Mouse (Mus musculus) lung, adult 2 months (tissue): ENCODE measurements around the gene Atp6v1b1. TPM values are rescaled to one million over a fixed set of nuclear protein-coding genes. Genes with fewer than 3 reads are reported as not detected.

Experiments
- DNase-seq: peaks from one replicate; pipeline ENCODE4 v3.0.0; 2022
- H3K4me1 ChIP-seq: fragments of 200-500 bp; 2 replicates; pipeline ENCODE4 v1.6.1; 2011; ENCODE audit warnings: low read length; ENCODE audit not compliant: control insufficient read depth, insufficient read depth
- H3K4me3 ChIP-seq: fragments of 200-500 bp; replicated peaks from 2 replicates; pipeline ENCODE3; 2011; ENCODE audit warnings: low read depth, mild to moderate bottlenecking, control low read depth, low read length; ENCODE audit errors: extremely low read depth
- CTCF ChIP-seq: fragments of 200-500 bp; IDR thresholded peaks from 2 replicates; pipeline ENCODE4 v1.5.1; 2011; ENCODE audit warnings: mild to moderate bottlenecking, low read length, control low read depth; ENCODE audit not compliant: insufficient read depth
- POLR2A ChIP-seq: fragments of 200-500 bp; IDR thresholded peaks from 2 replicates; pipeline ENCODE4 v1.6.1; 2011; ENCODE audit warnings: low read depth, mild to moderate bottlenecking, control low read depth, low read length, borderline replicate concordance; ENCODE audit errors: extremely low read depth
- WGBS: fragments of 180-500 bp; shearing (Covaris S2); methylation state at CpG from one replicate; pipeline ENCODE4 v1.1.7; 2018; 5-methylcytosine and 5-hydroxymethylcytosine counted together
- polyA plus RNA-seq: library from polyadenylated mRNA; depleted of rRNA; stranded (reverse); fragments of >200 nt; gene quantifications from 2 replicates; pipeline ENCODE4 v1.2.3, GENCODE M21; 2012

Gene Atp6v1b1
- polyA plus RNA-seq, 1 experiment, result 7.7 TPM

DNA sequence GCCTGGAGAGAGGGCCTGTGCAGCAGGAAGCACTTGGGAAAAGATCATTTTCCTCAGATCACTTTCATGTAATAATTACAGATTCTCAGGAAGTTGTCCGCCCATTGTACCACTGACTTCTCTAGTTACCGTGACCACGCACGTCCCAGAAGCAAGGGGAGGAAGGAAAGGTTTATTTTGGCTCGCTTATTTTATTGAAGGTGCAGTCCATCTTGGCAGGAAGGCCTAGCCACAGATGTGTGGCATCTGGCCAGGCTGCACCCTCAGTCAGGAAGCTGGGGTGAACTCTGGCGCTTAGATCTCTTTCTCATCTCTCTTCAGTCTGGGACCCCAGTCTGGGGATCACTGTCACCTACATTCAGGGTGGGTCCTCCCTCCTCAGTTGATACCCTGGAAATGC is 4.2 kb upstream of the Atp6v1b1 start:
- DNase-seq, result no peak
- Histone ChIP-seq H3K4me3 (no peak overlapping the region), H3K4me1 (no peaks in the 10 kb centered on the region)
- no peak for TF ChIP-seq CTCF
- no peak for TF ChIP-seq POLR2A
- WGBS, result 34% methylated on average over 6 of the region's 6 CpGs

DNA sequence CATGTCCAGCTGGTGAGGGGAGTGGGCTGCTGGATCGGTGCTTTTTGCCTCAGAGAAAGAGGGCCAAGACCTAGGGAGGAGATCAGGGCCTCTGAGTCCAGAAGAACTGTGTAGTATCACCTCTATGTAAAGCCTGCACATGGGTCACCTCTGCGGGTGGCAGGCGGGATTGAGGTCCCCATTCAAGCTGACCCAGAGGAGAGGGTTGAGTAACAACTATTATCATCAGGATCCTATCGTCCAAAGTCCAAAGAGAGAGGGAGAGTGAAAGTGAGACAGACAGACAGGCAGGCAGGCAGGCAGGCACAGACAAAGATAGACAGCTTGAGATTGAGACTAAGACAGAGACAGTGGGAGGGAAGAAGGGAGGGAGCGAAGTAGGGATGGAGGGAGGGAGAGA is 422 bp downstream of the Atp6v1b1 start:
- WGBS, result 70% methylated on average over 5 of the region's 5 CpGs
- no peak overlapping the region for H3K4me3 ChIP-seq
- DNase-seq, result no peak
- no peaks in the 10 kb centered on the region for H3K4me1 ChIP-seq
- TF ChIP-seq POLR2A (no peak), CTCF (no peak)

DNA sequence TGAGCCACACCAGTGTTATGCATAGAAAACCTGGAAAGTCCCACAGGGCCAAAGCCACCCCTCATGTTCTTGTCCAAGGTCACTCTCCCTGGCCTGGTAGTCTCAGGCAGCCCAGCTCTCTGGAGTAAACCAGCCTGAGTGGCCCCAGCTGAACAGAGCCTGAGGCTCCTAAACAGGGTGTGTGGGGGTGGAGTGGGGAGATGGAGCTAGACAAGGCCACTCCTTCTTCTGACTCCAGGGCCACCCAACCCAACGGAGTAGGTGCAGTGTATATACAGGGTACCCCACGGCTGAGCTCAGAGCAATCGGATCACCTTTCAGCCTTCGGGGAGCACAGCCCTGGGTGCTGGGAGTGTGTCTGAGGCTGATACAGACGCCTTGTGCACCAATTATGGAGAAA is 1.3 kb downstream of the Atp6v1b1 start:
- H3K4me1 ChIP-seq, result no peaks in the 10 kb centered on the region
- no peak overlapping the region for H3K4me3 ChIP-seq
- no peak for DNase-seq
- no peak for TF ChIP-seq CTCF
- 63% methylated on average over 5 of the region's 5 CpGs for WGBS

DNA sequence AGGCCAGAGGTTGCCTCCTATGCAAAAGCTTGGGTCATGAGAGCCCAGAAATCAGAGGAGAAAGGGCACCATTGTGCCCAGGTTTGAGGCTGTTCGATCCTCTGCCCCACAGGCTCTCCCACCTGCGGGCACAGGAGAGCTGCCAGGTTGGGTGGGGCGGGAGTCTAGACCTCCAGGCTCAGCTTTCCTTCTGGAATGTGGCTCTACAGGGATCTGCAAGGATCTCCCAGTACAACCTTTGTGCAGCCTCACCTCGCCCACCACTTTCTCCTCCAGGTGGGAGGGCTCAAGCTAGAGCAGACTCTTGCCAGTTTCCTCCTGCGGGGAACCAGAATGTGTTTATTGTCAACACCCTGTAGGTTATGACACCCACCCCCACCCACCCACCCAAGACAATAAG is 1.8 kb downstream of the Atp6v1b1 start:
- TF ChIP-seq POLR2A (no peak), CTCF (no peak)
- WGBS, result 53% methylated on average over 5 of the region's 5 CpGs
- H3K4me3 ChIP-seq, result no peak overlapping the region
- no peaks in the 10 kb centered on the region for H3K4me1 ChIP-seq
- no peak for DNase-seq

DNA sequence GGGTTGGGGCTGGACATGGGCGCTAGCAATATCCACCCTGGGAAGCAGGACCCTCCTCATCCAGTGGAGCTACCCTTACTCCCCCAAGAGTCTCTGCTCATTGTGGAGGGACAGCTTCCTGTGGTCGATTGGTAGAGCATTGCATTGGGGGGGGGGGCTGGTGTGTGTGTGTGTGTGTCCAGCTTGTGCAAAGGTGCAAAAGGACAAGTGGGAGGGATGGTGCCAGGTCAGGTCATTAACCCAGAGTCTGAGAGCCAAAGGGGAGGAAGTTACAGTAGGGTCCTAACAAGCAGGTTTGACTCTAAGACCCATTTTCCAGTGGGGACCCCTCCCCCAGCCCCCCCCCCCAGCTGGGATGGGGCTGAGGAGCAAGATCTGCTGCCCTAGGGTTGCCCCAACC is 2.7 kb downstream of the Atp6v1b1 start:
- Histone ChIP-seq H3K4me3 (no peak overlapping the region), H3K4me1 (no peaks in the 10 kb centered on the region)
- TF ChIP-seq POLR2A, result no peak
- no peak for TF ChIP-seq CTCF
- WGBS, result 41% methylated on average over 2 of the region's 2 CpGs
- no peak for DNase-seq

DNA sequence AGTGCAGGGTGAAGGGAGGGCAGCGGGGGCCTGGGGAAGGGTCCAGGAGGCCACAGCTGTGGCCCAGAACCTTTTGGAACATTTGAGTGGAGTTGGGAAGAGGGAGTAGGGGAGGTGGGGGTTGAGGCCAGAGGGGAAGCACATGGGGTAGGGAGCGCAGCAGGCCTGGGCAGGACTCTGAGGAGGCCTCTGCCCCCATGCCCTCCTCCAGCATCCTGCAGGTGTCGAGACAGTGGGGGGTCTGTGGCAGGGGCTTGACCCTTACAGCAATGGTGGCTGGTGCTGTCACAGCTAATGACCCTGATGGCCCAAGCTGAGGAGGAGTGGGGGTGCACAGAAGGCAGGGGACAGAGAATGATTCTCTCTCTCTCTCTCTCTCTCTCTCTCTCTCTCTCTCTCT is 6.5 kb downstream of the Atp6v1b1 start:
- TF ChIP-seq POLR2A (no peak), CTCF (no peak)
- DNase-seq, result no peak
- WGBS, result 77% methylated on average over 3 of the region's 3 CpGs

DNA sequence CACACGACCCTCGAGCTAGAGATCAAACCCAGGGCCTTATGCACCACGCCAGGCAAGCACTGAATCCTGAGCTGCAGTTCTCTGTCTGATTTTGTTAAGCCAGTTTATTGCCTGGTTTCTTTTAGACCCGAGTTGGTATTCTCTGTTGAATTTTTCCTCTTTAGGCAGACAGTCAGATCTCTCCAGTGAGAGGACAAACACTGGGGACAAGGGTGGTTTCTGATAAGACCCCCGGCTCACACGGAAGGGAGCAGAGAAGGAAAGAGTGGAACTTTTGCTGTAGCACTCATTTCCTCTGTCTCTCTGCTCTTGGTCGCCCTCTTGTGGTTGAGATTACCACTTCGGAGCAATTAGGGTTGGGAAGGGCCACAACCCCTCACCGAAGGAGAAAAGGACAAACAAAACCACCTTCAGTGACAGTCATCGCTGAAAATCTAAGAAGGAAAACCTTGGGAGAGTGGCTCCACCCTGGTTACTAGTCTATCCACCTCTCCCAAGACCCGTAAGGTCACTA is 7.4 kb downstream of the Atp6v1b1 start:
- Histone ChIP-seq H3K4me3 (no peak overlapping the region), H3K4me1 (no peaks in the 10 kb centered on the region)
- 9% methylated on average over 11 of the region's 11 CpGs for WGBS
- DNase-seq, result peak; percentile 51
- peak; percentile 61 for TF ChIP-seq CTCF
- TF ChIP-seq POLR2A, result no peak

More for the DNA sequence above, 6.5 kb downstream of the Atp6v1b1 start:
- H3K4me1 ChIP-seq, result no peaks in the 10 kb centered on the region
- no peak overlapping the region for H3K4me3 ChIP-seq

DNA sequence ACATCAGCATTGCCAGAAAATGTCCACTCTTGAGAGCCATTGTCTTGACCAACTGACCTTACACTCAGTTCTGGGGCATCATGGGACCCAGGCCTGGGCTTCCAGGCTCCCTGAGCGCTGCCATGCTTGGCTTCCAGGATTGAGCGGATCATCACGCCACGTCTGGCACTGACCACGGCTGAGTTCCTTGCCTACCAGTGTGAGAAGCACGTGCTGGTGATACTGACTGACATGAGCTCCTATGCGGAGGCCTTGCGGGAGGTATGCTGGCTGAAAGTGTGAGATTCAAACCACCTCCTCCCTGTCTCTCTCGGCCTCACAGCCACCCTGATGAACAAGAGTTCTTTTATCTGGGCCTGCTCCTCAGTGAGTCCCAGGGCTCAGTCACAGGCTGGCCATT is 13.3 kb downstream of the Atp6v1b1 start:
- DNase-seq, result no peak
- Histone ChIP-seq H3K4me3 (no peak overlapping the region), H3K4me1 (no peaks in the 10 kb centered on the region)
- TF ChIP-seq CTCF (no peak), POLR2A (no peak)
- WGBS, result 76% methylated on average over 9 of the region's 9 CpGs

DNA sequence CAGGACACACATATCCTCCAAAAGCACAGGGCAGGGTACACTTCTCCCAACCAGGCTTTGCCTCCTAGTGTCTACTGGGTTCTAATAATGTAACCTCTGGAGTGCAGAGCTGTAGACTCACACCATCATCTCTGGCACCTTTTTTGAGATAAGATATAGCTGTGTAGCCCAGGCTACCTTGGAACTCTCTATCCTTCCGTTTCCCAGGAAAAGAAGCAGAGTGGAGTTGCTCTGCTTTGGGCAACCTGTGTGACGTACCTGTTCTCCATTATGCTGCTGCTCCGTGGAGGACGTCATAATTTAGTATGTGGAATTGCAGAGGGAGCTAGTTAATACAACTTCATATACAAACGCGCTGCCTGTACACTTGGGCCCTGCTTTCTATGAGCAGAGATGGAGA is 19.6 kb downstream of the Atp6v1b1 start, which contains the start of gene Ankrd53:
Gene Ankrd53 (plus strand): TSS at position 301 of the 400 bp plus-strand sequence.
- H3K4me3 ChIP-seq, result peak within 1 kb of the TSS; percentile 4
- 34% methylated on average over 6 of the region's 6 CpGs for WGBS
- H3K4me1 ChIP-seq, result peaks cover 6% of the 10 kb centered on the region; the same call in 1 of the 2 replicates
- no peak for TF ChIP-seq CTCF
- no peak for TF ChIP-seq POLR2A
- no peak for DNase-seq

DNA sequence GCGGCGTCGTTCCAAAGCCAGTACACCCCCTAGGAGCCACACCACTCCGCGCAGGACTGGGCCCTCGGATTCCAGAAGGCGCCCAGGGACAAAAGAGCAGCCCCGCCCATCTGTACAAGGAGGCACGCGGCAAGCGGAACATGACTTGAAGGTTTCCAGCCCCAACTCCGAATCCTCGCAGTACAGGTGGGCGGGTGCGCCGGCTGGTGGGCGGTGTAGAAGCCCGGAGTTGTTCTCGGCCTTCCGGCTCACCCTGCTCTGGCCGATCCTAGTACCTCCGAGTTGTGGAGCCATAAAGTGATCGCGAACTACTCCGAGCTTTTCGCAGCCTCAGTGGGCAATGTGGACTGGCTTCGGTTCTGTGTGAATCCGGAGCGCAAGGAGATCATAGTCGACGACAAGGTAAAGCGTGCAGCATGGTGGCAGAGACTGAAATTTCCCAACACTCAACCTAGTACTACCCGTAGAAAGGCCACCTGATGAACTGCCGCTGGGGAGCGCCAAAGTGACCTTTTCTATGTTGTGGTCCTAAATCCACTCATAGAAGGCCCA is 20.2 kb downstream of the Atp6v1b1 start:
- Histone ChIP-seq H3K4me3 (peak overlapping the region; percentile 4), H3K4me1 (peaks cover 6% of the 10 kb centered on the region; the same call in 1 of the 2 replicates)
- WGBS, result 4% methylated on average over 35 of the region's 35 CpGs
- peak; percentile 34 for DNase-seq
- TF ChIP-seq POLR2A, result no peak
- TF ChIP-seq CTCF, result no peak
